Mouse (Mus musculus): Measurements from ENCODE around the gene Hs6st2. TPM values are rescaled to one million over a fixed set of nuclear protein-coding genes. Genes with fewer than 3 reads are reported as not detected.

Gene Hs6st2
- 16.6 and 18.2 TPM in 2 replicates for polyA plus RNA-seq (2016; fragmentation: Nextera tagmentation; extraction: Ambion mirVana)

DNA sequence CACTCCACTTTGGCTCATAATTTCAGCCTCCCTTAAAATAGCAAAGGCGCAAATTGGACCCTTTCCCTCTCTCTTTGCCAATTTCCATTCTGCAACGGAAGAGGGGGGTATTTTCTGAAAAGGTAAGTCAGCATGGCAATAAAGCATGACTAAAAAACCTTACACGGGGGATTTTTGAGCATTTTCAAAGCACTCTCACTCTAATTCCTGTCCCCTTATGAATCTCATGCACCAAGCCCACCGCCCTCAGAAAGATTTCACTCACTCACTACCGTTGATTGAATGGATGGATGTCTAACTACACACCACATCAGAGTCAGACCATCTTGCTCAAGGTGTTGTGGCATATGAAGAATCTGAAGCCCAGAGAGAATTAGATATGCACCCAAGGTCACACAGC is at the start of gene Hs6st2:
Gene Hs6st2, minus strand, starts transcription at position 101 of the 400 bp plus-strand sequence.
- peak within 1 kb of the TSS; percentile 59 for H3K4me3 ChIP-seq
- DNase-seq (ENCODE audit: low spot score), result no peak
- H3K9me3 ChIP-seq, result no peaks in the 10 kb centered on the region; the same call in 1 of the 2 replicates
- peaks cover 18% of the 10 kb centered on the region for H3K4me1 ChIP-seq (replicated peaks)
- H3K36me3 ChIP-seq, result no peaks in the 10 kb centered on the region
- peak within 1 kb of the TSS; percentile 88 for H3K27ac ChIP-seq
- H3K27me3 ChIP-seq (ENCODE audit: insufficient read depth, poor library complexity, severe bottlenecking), result peaks cover 80% of the 10 kb centered on the region
- WGBS, result 25% methylated on average over 5 of the region's 5 CpGs

DNA sequence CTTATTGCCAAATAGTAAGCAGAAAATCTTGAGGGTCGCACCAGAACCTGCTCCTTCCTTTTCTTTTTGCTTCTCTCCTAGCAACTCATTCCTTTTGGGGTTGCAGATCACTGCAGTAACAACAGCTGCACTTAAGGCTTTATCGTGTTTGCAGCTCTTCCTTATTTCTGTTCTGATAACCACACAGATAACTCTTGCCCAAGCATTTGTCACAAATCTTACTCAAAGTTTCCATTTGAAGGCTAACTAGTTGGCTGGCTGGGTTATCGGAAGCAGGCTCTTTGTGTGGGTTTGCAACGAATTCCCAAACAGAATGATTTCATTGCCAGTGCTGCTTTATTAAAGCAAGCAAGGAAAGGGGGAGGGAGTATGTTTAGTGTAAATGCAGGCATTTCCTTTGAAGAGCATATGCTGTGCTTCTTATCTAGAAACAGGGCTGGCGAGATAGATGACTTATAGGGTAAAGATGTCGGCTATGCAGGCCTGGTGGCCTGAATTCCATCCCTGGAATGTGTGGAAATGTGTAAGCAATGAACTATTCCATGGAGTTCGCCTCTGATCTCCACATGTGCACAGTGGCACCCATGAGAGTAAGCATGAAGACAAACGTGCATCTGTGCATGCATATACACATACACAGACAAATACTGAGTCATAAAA is 32.6 kb upstream of the Hs6st2 start:
- 82% methylated on average over 8 of the region's 8 CpGs for WGBS
- Histone ChIP-seq H3K36me3 (no peaks in the 10 kb centered on the region), H3K27me3 (ENCODE audit: insufficient read depth, poor library complexity, severe bottlenecking) (no peaks in the 10 kb centered on the region), H3K9me3 (no peaks in the 10 kb centered on the region), H3K4me3 (no peak overlapping the region), H3K4me1 (replicated peaks) (no peaks in the 10 kb centered on the region), H3K27ac (no peak overlapping the region)
- no peak for DNase-seq (ENCODE audit: low spot score)

DNA sequence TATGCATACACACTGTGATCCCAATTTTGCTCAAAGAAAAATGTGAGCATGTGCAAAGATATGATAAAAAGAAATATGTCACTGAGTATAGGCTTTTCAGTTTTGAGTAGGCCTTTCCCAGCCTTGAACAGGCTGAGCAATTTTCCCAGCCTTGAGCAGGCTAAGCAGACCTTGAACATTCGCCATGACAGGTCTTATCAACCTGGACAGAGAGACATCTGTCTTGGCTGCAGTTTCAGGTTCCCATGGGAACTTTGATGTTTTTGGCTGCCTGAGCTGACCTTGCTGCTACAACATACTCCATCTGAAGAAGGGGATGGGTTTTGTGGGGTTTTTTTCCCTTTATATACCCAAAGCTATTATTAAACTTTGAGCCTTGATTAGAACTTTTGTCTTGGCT is 31.3 kb upstream of the Hs6st2 start:
- Histone ChIP-seq H3K27me3 (ENCODE audit: insufficient read depth, poor library complexity, severe bottlenecking) (no peaks in the 10 kb centered on the region), H3K27ac (no peak overlapping the region), H3K9me3 (no peaks in the 10 kb centered on the region), H3K36me3 (no peaks in the 10 kb centered on the region), H3K4me1 (replicated peaks) (no peaks in the 10 kb centered on the region), H3K4me3 (no peak overlapping the region)
- 77% methylated on average over 1 of the region's 1 CpGs for WGBS
- no peak for DNase-seq (ENCODE audit: low spot score)

DNA sequence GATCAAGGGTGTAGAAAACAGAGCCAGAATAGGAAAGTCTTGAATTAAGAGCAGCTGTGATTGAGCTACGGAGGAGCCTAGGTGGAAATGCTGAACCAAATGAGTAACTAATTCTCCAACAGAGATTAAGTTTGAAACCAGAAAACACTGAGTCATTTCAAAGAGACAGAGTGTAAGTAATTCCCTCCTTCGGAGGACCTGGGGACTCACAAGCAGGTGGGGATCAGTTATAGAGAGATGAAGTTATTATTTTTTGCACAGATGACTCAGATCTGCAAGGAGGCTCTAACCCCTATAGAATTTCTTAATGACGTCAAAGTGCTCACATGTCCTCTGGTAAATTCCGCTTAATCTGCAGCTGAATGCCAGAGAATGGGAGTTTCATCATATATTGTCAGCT is 21.2 kb upstream of the Hs6st2 start:
- no peak overlapping the region for H3K4me3 ChIP-seq
- H3K36me3 ChIP-seq, result no peaks in the 10 kb centered on the region
- H3K27ac ChIP-seq, result no peak overlapping the region
- H3K9me3 ChIP-seq, result no peaks in the 10 kb centered on the region
- H3K27me3 ChIP-seq (ENCODE audit: insufficient read depth, poor library complexity, severe bottlenecking), result peaks cover 16% of the 10 kb centered on the region
- no peak for DNase-seq (ENCODE audit: low spot score)
- H3K4me1 ChIP-seq (replicated peaks), result no peaks in the 10 kb centered on the region
- 67% methylated on average over 4 of the region's 4 CpGs for WGBS

DNA sequence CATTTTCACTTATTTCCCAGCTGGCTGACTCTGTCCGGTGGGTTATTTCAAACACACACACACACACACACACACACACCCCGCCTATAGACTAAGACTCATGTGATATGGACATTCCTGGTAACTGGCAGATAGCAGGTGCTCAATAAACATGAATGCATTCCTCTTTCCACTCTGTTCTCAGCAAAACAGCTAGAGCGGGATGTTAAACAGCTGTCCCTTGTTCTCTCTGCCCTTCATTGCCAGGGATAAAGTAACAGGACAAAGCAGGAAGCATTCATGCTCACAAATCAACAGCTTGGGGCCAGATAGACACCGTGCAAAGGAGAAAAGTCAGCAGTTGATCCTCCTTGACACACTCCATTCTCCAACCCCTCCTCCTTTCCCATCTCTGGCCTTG is 17.4 kb upstream of the Hs6st2 start:
- 56% methylated on average over 4 of the region's 4 CpGs for WGBS

DNA sequence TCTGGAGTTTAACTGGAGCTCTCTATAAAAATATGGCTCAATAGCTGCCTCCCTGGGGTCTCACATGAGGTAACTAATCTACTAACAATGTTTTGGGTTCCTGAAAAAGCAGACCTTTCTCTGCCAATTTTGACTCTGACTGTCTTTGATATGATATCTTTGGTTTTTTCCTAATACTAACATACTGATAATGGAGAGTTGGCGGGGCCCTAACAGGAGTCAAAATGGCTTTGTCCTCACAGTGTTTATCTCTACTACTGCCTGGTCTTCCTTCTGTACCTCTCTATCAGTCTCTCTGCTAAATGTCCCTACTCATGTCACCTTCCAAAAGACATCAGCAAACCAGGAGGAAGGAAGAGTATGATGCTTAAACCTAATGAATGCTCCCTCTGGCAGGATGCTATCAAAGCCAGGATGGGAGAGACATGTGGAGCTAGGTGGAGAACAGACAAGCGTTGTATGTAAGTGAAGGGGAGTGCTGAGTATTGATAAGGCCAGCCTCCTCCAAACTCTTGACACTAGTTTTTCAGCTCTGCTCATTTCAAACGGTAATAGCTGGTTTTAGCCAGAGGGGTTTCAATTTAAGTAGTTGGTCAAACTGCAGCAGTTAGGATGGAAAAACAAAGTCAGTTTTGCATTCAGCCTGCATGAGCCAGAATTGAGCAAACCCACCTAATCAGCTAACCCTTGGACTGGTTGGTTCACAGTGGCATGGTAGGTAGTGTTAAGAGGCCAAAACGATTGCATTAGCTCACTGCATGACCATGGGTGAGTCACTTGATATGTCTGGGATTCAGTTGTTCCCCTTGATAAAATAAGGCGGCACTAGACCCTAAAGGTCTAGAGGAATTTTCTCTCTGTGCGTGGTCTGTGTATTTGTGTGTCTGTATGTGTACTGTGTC is 4.6 kb upstream of the Hs6st2 start:
- WGBS, result 80% methylated on average over 6 of the region's 6 CpGs
- Histone ChIP-seq H3K4me1 (replicated peaks) (peaks cover 7% of the 10 kb centered on the region), H3K36me3 (no peaks in the 10 kb centered on the region), H3K27ac (no peak overlapping the region), H3K4me3 (no peak overlapping the region), H3K27me3 (ENCODE audit: insufficient read depth, poor library complexity, severe bottlenecking) (peaks cover 58% of the 10 kb centered on the region), H3K9me3 (no peaks in the 10 kb centered on the region)
- DNase-seq (ENCODE audit: low spot score), result no peak

More for the DNA sequence above, 17.4 kb upstream of the Hs6st2 start:
- Histone ChIP-seq H3K27me3 (ENCODE audit: insufficient read depth, poor library complexity, severe bottlenecking) (peaks cover 13% of the 10 kb centered on the region), H3K4me3 (no peak overlapping the region), H3K9me3 (no peaks in the 10 kb centered on the region), H3K27ac (no peak overlapping the region), H3K4me1 (replicated peaks) (no peaks in the 10 kb centered on the region), H3K36me3 (no peaks in the 10 kb centered on the region)
- DNase-seq (ENCODE audit: low spot score), result no peak

DNA sequence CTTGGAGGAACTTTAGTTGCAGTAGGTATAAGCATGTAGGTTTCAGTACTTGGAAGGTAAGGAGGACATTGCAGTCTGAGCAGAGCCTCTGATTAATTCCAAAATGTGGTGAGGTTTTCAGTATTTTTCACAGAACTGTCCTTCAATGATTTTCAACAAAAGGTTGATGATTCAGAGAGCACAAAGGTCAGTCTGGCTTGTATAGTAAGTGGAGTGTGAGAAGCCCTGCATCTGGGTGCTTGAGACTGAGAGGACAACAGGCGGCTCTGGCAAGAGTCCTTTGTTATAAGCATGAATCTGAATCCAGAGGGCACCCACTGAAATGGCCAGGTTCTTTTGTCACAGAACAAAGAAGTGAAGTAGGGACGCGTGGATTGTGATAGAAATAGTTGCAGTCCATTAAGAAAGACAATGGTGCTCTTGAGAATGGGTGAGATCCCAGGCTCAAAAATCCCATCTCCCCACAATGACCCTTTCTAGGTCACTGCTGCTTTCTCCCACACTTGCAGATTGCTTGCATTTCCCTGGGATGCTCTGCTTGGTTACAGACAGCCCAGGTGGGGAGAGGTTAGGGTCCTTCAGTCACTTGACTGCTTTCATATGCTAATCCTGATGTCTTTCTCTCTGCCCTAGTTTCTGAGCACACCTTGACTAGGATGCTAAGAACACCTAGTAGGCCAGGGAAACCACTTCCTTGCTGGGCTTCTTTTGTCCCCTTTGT is 2.8 kb upstream of the Hs6st2 start:
- H3K4me3 ChIP-seq, result no peak overlapping the region
- H3K9me3 ChIP-seq, result no peaks in the 10 kb centered on the region; the same call in 1 of the 2 replicates
- no peaks in the 10 kb centered on the region for H3K36me3 ChIP-seq
- no peak for DNase-seq (ENCODE audit: low spot score)
- H3K27me3 ChIP-seq (ENCODE audit: insufficient read depth, poor library complexity, severe bottlenecking), result peaks cover 76% of the 10 kb centered on the region
- 40% methylated on average over 3 of the region's 3 CpGs for WGBS
- H3K27ac ChIP-seq, result no peak overlapping the region
- H3K4me1 ChIP-seq (replicated peaks), result peaks cover 11% of the 10 kb centered on the region

DNA sequence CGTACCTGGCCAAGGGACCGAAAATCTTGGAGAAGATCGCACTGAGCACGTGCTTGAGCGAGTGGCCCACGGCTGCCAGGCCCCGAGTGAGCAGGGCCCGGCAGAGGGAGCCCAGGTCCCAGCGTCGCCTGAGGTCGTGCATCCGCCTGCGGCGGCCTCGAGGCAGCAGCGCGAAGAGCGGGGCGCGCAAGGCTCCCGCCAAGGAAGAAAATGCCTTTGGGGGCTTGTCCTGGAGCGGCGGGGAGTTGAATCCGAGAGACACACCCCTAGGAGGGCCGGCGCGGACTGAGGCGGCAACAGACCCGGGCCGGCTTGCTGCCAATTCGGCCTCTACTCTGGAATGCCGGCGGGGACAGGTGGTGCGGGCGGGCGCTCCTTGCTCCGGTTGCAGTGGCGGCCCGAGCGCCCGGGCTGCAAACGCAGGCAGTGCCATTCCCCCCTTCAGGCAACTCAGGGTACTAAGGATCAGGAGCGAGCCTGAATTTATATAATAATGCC is 437 bp downstream of the Hs6st2 start:
- no peaks in the 10 kb centered on the region; the same call in 1 of the 2 replicates for H3K9me3 ChIP-seq
- H3K27me3 ChIP-seq (ENCODE audit: insufficient read depth, poor library complexity, severe bottlenecking), result peaks cover 75% of the 10 kb centered on the region
- H3K27ac ChIP-seq, result peak overlapping the region; percentile 88
- DNase-seq (ENCODE audit: low spot score), result peak; percentile 67
- no peaks in the 10 kb centered on the region for H3K36me3 ChIP-seq
- WGBS, result 12% methylated on average over 43 of the region's 43 CpGs
- peaks cover 18% of the 10 kb centered on the region for H3K4me1 ChIP-seq (replicated peaks)
- peak overlapping the region; percentile 59 for H3K4me3 ChIP-seq

DNA sequence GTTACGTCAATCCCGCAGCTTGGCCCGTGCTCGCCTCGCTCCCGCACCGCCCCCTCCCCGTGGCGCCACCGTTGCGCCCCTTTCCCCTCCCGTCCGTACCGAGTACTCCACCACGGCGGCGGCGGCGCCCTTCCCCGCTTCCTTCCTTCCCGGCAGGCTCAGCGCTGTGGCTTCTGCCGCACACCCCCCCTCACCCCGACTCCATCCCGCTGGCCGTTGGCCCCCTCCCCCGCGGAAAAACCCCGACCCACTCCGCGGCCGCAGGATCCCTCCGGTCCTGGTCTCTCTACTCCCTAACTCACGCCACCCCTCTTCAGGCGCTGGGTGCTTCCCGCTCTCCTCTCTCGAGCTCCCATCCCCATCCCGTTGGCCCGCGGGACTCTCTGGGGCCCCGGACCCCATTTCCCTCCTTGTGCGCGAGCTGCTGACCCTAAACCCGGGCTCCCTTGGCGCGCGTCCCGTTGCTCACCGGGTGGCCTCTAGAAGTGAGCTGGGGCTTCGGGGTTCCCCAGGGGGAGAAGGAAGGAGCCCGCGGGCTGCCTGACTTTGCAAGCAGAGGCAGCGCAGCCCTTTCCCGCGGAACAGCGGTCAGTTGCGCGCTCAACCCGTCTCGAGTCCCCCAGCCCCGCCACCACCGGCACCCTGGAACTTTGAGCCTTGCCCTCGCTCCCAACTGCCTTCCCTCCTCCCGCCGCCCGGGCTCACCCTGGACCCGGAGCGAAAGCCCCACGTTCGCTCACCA is 1.1 kb downstream of the Hs6st2 start:
- WGBS, result 20% methylated on average over 65 of the region's 70 CpGs
- H3K4me3 ChIP-seq, result peak overlapping the region; percentile 59
- H3K27ac ChIP-seq, result peak overlapping the region; percentile 88
- H3K9me3 ChIP-seq, result no peaks in the 10 kb centered on the region; the same call in 1 of the 2 replicates
- H3K4me1 ChIP-seq (replicated peaks), result peaks cover 18% of the 10 kb centered on the region
- peak; percentile 57 for DNase-seq (ENCODE audit: low spot score)
- peaks cover 3% of the 10 kb centered on the region; the same call in 1 of the 2 replicates for H3K36me3 ChIP-seq
- peaks cover 70% of the 10 kb centered on the region for H3K27me3 ChIP-seq (ENCODE audit: insufficient read depth, poor library complexity, severe bottlenecking)

DNA sequence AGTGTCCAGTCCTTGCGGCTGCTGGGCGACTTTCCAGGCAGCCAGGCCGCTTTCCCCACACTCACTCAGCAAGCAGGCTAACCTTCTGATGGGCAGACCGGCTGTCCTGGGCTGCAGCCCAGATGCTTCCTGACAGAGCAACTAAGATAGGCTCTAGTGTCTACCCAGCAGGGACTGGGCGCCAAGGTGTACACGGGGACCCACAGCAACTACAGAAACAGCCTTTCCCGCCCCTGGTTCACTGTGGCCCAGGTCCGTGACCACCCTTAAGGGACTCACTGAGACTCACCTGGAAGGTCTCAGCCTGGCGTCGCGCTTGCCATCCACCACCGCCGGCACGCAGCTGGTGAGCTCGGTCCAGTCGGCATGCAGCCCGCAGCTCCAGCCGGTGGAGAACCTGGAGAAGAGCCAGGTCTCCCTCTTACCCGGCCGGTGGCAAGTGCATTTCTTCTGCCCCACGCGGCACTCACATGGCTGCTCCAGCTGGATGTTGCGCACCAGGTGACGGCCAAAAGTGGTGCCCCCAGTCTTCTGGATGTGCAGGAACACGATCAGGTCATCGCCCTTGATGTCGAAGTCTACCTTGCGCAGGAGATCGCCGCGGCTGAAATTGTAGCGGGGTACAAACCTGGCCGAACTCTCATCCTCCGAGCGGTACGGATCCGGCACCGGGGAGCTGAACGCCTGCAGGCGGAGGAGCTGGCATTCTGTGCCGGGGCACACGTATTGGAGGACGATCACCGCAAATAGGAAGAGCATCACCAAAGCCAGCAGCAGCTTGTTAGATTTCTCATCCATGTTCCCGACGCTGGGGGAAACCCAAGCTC is 1.8 kb downstream of the Hs6st2 start:
- Histone ChIP-seq H3K9me3 (no peaks in the 10 kb centered on the region; the same call in 1 of the 2 replicates), H3K4me3 (peak overlapping the region; percentile 59), H3K27ac (peak overlapping the region; percentile 88), H3K4me1 (replicated peaks) (peaks cover 16% of the 10 kb centered on the region), H3K36me3 (peaks cover 4% of the 10 kb centered on the region; the same call in 1 of the 2 replicates), H3K27me3 (ENCODE audit: insufficient read depth, poor library complexity, severe bottlenecking) (peaks cover 65% of the 10 kb centered on the region)
- peak; percentile 26 for DNase-seq (ENCODE audit: low spot score)
- 23% methylated on average over 46 of the region's 46 CpGs for WGBS

DNA sequence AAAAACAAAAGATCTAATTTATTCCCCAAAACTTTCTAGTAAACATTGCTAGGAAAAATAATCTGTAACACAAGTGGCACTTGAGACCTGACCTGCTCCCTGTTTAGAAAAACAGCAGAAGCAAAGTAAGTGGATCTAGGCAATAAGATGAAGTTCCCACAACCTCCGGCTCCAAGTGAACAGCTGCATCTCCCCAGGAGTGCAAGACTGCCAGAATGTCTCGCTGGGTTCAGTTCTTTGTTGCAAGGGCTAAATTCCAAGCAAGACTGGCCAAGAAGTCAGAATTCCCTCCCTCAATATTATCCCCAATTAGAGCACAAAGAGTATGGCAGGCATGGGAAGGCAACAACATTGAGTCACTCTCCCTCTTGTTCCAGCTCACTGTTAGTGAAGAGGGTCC is 23.4 kb downstream of the Hs6st2 start:
- Histone ChIP-seq H3K27ac (no peak overlapping the region), H3K27me3 (ENCODE audit: insufficient read depth, poor library complexity, severe bottlenecking) (0 out of 2 replicates have a peak, but pooled peaks cover 6% of the 10 kb centered on the region)
- WGBS, result 31% methylated on average over 2 of the region's 2 CpGs

More for the DNA sequence above, 23.4 kb downstream of the Hs6st2 start:
- Histone ChIP-seq H3K4me1 (replicated peaks) (no peaks in the 10 kb centered on the region), H3K4me3 (no peak overlapping the region), H3K9me3 (no peaks in the 10 kb centered on the region), H3K36me3 (no peaks in the 10 kb centered on the region)
- DNase-seq (ENCODE audit: low spot score), result no peak

Data from hindbrain, embryonic 10.5 days (tissue).